Mouse (Mus musculus) kidney, adult 11 months (tissue): Measurements from ENCODE around the gene Med9.

ENCODE experiments used
- DNase-seq: peaks from one replicate; pipeline ENCODE4 v3.0.0; 2022

The Med9 gene

DNA sequence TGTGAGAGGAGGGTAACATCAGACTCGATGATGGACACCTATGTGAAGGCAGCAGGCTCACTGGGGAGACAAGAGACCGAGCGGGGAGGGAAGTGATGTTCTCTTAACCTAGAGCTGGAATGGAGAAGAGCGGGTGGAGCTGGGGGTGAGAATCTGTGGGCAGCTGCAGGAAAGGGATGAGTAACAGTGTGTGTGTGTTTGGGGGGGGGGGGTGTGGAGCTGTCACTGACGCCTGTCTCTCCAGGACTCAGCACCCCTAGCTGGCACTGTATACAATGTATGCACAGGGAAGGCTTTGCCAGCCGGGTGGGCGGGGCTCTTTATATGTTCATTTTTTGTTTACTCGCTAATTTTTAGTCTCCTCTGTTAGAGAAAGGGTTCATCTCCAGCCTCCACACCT, 55.8 kb downstream of the Med9 start:
- DNase-seq, result no peak

DNA sequence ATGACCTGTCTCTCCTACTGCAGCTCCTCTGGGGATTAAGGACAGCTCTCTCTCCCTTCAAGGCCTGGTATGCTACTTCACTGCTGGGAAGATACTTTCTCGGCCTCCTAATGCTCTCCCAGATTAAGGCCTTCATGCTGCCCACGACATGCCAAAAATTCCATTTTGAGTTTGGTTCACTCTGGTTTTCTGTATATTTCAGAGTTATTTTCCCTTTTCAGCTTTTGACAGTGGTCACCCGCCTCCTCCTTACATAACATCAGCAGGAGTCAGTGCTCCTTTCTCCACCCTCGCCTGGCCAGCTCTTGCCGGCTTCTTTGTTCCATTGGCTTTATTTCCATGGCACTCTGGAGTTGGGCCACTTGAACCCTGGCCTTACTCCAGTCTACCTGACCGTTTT, 56.7 kb downstream of the Med9 start:
- no peak for DNase-seq

DNA sequence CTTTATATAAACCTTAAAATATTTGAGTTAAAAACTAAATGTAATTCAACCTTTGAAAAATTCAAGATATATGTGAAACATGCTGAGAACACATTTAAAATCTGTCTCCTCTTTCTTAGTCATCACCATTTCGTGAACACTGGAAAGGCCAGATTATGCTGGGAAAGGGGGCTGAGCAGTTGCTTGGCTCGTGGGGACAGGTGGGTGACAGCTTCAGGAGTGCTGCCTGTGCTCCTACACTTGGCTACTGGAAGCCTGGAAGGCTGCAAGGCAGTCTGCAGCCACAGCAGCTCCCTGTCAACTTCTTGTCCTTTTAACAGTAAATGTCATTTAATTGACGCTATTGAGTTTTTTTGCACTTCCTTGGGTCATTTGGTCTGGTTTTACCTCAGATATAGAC, 57.9 kb downstream of the Med9 start:
- no peak for DNase-seq

GRCm38 (mm10) chr11:60009451-60009850, 61.4 kb downstream of the Med9 start:
- no peak for DNase-seq

- DNase-seq, result no peak
Measured at GRCm38 (mm10) chr11:60011516-60011915, 63.5 kb downstream of the Med9 start.
